Mouse (Mus musculus): ENCODE measurements around the gene 4933407L21Rik.

DNA sequence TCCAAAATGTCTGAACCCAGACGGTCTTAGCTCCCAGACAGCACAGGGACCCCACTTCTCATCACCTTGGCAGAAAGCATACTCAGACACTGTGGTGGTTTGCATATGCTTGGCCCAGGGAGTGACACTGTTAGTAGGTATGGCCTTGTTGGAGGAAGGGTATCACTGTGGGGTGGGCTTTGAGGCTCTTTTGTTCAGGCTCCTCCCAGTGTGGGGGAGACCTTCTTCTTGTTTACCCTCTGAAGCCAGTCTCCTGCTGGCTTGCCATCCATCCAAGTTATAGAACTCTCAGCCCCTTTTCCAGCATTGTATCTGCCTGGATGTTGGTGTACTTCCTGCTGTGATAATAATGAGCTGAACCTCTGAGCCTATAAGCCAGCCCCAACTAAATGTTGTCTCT, 40.8 kb downstream of the 4933407L21Rik start:
- TF ChIP-seq GATA1 (IDR thresholded peaks at IDR 0.05; ENCODE audit: low read length) (no peak), TAL1 (IDR thresholded peaks at IDR 0.05; ENCODE audit: low read length) (no peak)
